In genomic region chr10:121625006-121625405, GRCm38 (mm10) we compare ENCODE assay signal across 9 mouse cellular contexts. TPM values are rescaled to one million over a fixed set of nuclear protein-coding genes. Genes with fewer than 3 reads are reported as not detected.
DNase-seq lines count a peak whose midpoint lies in the region; ATAC-seq and TF ChIP-seq lines count a peak whose summit lies in the region.
"Had no signal": no experiment of that assay in that cellular context is flagged by ENCODE, and none has a peak within 500 bp of the region (broad histone marks: within the 10 kb centered on the region; RNA-seq: fewer than 3 reads in every experiment).

No protein-coding gene starts in this region.

- intact Hi-C loops in heart, postnatal 10 days (cut with DNase I): loop anchor here (2.0 to 5.0 kb wide), 2 partner anchors 38 to 112 kb away; partner anchors contain the start of genes BC048403 and Tbk1

- H3K27me3 ChIP-seq in heart, postnatal 0 days (ENCODE audit: control insufficient read depth, insufficient read depth, low read length): no peaks in the 10 kb centered on the region
- H3K27me3 ChIP-seq in hindbrain, embryonic 14.5 days (ENCODE audit: control insufficient read depth, insufficient read depth, low read length): no peaks in the 10 kb centered on the region
- no peaks in the 10 kb centered on the region for H3K27me3 ChIP-seq in midbrain, embryonic 12.5 days

- 0 out of 2 replicates have a peak overlapping the region, but pooled peaks have one; percentile 5 for H3K27ac ChIP-seq in heart, postnatal 0 days (ENCODE audit: low read depth)
- H3K27ac ChIP-seq in hindbrain, embryonic 14.5 days: no peak overlapping the region
- no peak overlapping the region for H3K27ac ChIP-seq in midbrain, embryonic 12.5 days (replicated peaks)

- TF ChIP-seq CTCF in heart, postnatal 0 days (IDR thresholded peaks at IDR 0.05; ENCODE audit: low read depth): no peak

- no peak for DNase-seq in heart, postnatal 0 days (ENCODE audit: low spot score)
- no peak for DNase-seq in heart, postnatal 10 days
- DNase-seq in NIH3T3 (ENCODE audit: low read depth): peak; percentile 12
- DNase-seq in hindbrain, embryonic 14.5 days (ENCODE audit: low spot score): no peak
- no peak for DNase-seq in right cerebral cortex, postnatal 10 days (ENCODE audit: low spot score in 2 of 2)
- no peak for DNase-seq in lung, postnatal 25 days (ENCODE audit: low spot score)
- DNase-seq in urinary bladder, postnatal 36 days (ENCODE audit: low spot score in 2 of 2): no peak

- 0 out of 2 replicates have a peak, but pooled peaks cover 12% of the 10 kb centered on the region for H3K4me1 ChIP-seq in heart, postnatal 0 days (ENCODE audit: control insufficient read depth, insufficient read depth)
- H3K4me1 ChIP-seq in hindbrain, embryonic 14.5 days (replicated peaks; ENCODE audit: control insufficient read depth, insufficient read depth, low read length): peaks cover 9% of the 10 kb centered on the region
- H3K4me1 ChIP-seq in midbrain, embryonic 12.5 days: peaks cover 11% of the 10 kb centered on the region

- WGBS in heart, postnatal 0 days: 11% methylated on average over 9 of the region's 9 CpGs
- WGBS in hindbrain, embryonic 14.5 days: 24% methylated on average over 9 of the region's 9 CpGs
- 17% methylated on average over 9 of the region's 9 CpGs for WGBS in midbrain, embryonic 12.5 days

- no peaks in the 10 kb centered on the region for H3K9me3 ChIP-seq in heart, postnatal 0 days (replicated peaks; ENCODE audit: control insufficient read depth, low read length)
- H3K9me3 ChIP-seq in hindbrain, embryonic 14.5 days (ENCODE audit: control insufficient read depth, low read length): no peaks in the 10 kb centered on the region
- H3K9me3 ChIP-seq in midbrain, embryonic 12.5 days: no peaks in the 10 kb centered on the region

- H3K4me3 ChIP-seq in heart, postnatal 0 days (ENCODE audit: low read depth, low read length): peak overlapping the region; percentile 90
- H3K4me3 ChIP-seq in hindbrain, embryonic 14.5 days (replicated peaks; ENCODE audit: low read length): peak overlapping the region; percentile 90
- peak overlapping the region; percentile 63 for H3K4me3 ChIP-seq in midbrain, embryonic 12.5 days

- peaks cover 27% of the 10 kb centered on the region for H3K36me3 ChIP-seq in heart, postnatal 0 days (replicated peaks; ENCODE audit: control insufficient read depth, insufficient read depth, low read length)
- peaks cover 25% of the 10 kb centered on the region for H3K36me3 ChIP-seq in hindbrain, embryonic 14.5 days (replicated peaks; ENCODE audit: control insufficient read depth, insufficient read depth)
- peaks cover 18% of the 10 kb centered on the region for H3K36me3 ChIP-seq in midbrain, embryonic 12.5 days

- H3K4me2 ChIP-seq in heart, postnatal 0 days (ENCODE audit: low read depth, low read length): peak overlapping the region; percentile 84
- H3K4me2 ChIP-seq in hindbrain, embryonic 14.5 days (replicated peaks): peak overlapping the region; percentile 71
- peak overlapping the region; percentile 79 for H3K4me2 ChIP-seq in midbrain, embryonic 12.5 days (replicated peaks)

- no peak for TF ChIP-seq EP300 in heart, postnatal 0 days (IDR thresholded peaks at IDR 0.05; ENCODE audit: low read depth)

- peak overlapping the region; percentile 73 for H3K9ac ChIP-seq in heart, postnatal 0 days (replicated peaks; ENCODE audit: low read depth, low read length)
- peak overlapping the region; percentile 80 for H3K9ac ChIP-seq in hindbrain, embryonic 14.5 days
- H3K9ac ChIP-seq in midbrain, embryonic 12.5 days (replicated peaks): peak overlapping the region; percentile 71

- ATAC-seq in heart, postnatal 0 days (ENCODE audit: insufficient read depth, low read depth): no peak
- ATAC-seq in hindbrain, embryonic 14.5 days (ENCODE audit: low FRiP score): no peak
- ATAC-seq in midbrain, embryonic 12.5 days (ENCODE audit: low FRiP score, low read depth): no peak

RNA-seq across cellular contexts. Expression of gene Xpot, which starts 1.1 kb away (rescaled TPM):
- total RNA-seq in heart, postnatal 0 days (2014; rRNA removed; ENCODE audit: low replicate concordance): 41.1 and 57.5 TPM in 2 replicates
- 14.8 and 17.4 TPM in 2 replicates for polyA plus RNA-seq in heart, postnatal 0 days (2015; fragmentation: Nextera tagmentation; extraction: Ambion mirVana)
- total RNA-seq in heart, postnatal 10 days (2021): 10 to 100 TPM; 31.7 to 33.8 TPM
- 31.7 and 41.0 TPM in 2 replicates for polyA plus RNA-seq in hindbrain, embryonic 14.5 days (2014; fragmentation: Nextera tagmentation; extraction: Ambion mirVana)
- polyA plus RNA-seq in midbrain, embryonic 12.5 days (2016; fragmentation: Nextera tagmentation; extraction: Ambion mirVana): 48.6 and 52.3 TPM in 2 replicates

RNA-seq across cellular contexts. Expression of gene D930020B18Rik, which starts 16.4 kb away (rescaled TPM):
- total RNA-seq in heart, postnatal 0 days (2014; rRNA removed; ENCODE audit: low replicate concordance): not detected in 2 replicates
- polyA plus RNA-seq in heart, postnatal 0 days (2015; fragmentation: Nextera tagmentation; extraction: Ambion mirVana): 0.07 TPM in 1 of 2 replicates, not detected in the other
- not detected for total RNA-seq in heart, postnatal 10 days (2021)
- 0.16 and 0.31 TPM in 2 replicates for polyA plus RNA-seq in hindbrain, embryonic 14.5 days (2014; fragmentation: Nextera tagmentation; extraction: Ambion mirVana)
- polyA plus RNA-seq in midbrain, embryonic 12.5 days (2016; fragmentation: Nextera tagmentation; extraction: Ambion mirVana): 0.12 TPM in 1 of 2 replicates, not detected in the other
- polyA plus RNA-seq: gonadal fat pad, adult 2 months had no signal

RNA-seq across cellular contexts. Expression of gene Tbk1, which starts 38.4 kb away (rescaled TPM):
- 12.5 and 23.3 TPM in 2 replicates for total RNA-seq in heart, postnatal 0 days (2014; rRNA removed; ENCODE audit: low replicate concordance)
- polyA plus RNA-seq in heart, postnatal 0 days (2015; fragmentation: Nextera tagmentation; extraction: Ambion mirVana): 15.5 and 15.7 TPM in 2 replicates
- 10 to 100 TPM; 17.3 to 19.5 TPM for total RNA-seq in heart, postnatal 10 days (2021)
- polyA plus RNA-seq in hindbrain, embryonic 14.5 days (2014; fragmentation: Nextera tagmentation; extraction: Ambion mirVana): 33.4 and 33.6 TPM in 2 replicates
- polyA plus RNA-seq in midbrain, embryonic 12.5 days (2016; fragmentation: Nextera tagmentation; extraction: Ambion mirVana): 37.4 and 38.6 TPM in 2 replicates
